Mouse (Mus musculus): ENCODE measurements around the gene Map7d1. TPM values are rescaled to one million over a fixed set of nuclear protein-coding genes. Genes with fewer than 3 reads are reported as not detected.

Map7d1 gene
- polyA plus RNA-seq, 1 experiment from 2014 or later: 49.9 TPM

DNA sequence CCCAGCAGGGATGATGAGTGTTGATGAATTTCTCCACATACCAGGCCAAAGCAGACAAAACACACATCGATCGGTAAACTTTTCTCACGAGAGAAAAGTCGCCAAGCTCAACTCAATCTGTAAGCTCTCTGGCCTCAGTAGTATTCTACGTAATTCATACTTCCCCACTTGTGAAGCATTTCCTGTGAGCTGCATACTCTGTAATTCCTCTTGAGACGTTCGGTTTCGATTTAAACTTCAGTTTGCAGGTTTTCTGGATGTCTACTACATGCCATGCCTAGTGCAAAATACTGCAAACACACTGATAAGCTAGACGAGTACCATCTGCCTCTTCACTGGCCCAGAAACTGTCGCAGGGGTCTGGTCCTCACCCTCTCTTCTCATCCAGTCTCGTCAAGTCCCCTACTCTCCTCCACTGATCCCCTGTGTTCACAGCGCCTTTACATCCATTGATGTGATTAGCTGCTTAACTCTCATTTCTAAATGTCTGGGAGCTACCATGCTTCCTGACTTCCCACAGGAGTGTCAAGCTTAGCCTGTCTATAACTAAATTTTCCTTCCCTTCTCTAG, 51.4 kb downstream of the Map7d1 start:
- no peak overlapping the region for H3K4me3 ChIP-seq
- no peaks in the 10 kb centered on the region for H3K36me3 ChIP-seq
- H3K4me2 ChIP-seq (replicated peaks): no peak overlapping the region
- H3K27me3 ChIP-seq: no peaks in the 10 kb centered on the region
- no peak for ATAC-seq (ENCODE audit: low FRiP score, low read depth)
- no peaks in the 10 kb centered on the region for H3K9me3 ChIP-seq
- H3K9ac ChIP-seq: no peak overlapping the region
- WGBS: 83% methylated on average over 12 of the region's 12 CpGs
- peak overlapping the region; percentile 81; the same call in 1 of the 2 replicates for H3K27ac ChIP-seq
- peaks cover 32% of the 10 kb centered on the region for H3K4me1 ChIP-seq

DNA sequence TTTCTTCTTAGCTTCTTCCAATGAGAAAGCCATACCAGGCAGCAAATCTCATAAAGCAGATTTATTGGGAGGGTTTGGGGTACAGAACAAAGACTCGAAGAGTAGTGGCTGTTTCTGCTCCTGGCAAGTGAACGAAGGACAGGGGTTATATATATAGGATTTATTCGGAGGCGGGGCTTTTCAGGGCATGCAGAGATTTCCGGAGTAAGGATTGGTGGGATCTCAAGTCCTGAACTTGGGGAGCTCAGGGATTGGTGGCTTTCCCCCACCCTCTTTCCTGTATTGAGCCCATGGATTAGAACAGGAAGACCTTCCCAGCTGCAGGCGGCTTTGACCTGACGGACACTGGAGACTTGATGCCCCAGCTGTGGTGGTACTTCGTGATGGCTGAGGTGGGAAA, 52.1 kb downstream of the Map7d1 start:
- 54% methylated on average over 8 of the region's 8 CpGs for WGBS
- Histone ChIP-seq H3K36me3 (no peaks in the 10 kb centered on the region), H3K4me2 (replicated peaks) (peak overlapping the region; percentile 65), H3K4me3 (no peak overlapping the region), H3K9ac (no peak overlapping the region; the same call in 1 of the 2 replicates), H3K4me1 (peaks cover 39% of the 10 kb centered on the region), H3K27ac (peak overlapping the region; percentile 81), H3K9me3 (no peaks in the 10 kb centered on the region), H3K27me3 (no peaks in the 10 kb centered on the region)
- ATAC-seq (ENCODE audit: low FRiP score, low read depth): no peak

DNA sequence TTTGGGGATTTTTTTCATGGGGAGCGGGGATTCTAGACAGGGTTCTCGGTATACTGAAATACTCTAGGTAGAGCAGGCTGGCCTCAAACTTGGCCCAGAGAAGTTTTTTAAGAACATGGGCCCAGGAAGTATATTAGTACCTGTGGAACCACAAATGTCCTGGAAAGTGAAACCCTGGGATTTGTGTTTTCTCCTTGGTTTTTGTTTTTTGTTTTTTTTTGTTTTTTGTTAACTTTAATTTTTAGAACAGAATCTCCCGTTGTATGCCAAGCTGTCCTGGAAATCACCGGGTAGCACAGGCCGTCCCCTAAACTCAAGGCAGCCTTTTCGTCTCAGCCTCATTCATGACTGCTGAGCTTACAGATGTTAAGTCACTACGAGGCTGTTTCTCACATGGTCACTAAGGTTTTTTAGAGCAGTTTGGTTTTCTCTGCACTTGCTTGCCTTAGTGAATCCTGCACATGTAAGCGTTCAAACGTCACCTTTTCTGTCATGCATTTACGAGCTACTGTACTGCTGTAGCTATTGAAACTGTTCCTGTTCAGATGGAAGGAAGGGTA, 52.7 kb downstream of the Map7d1 start:
- Histone ChIP-seq H3K27ac (peak overlapping the region; percentile 81), H3K9ac (peak overlapping the region; percentile 63), H3K4me1 (peaks cover 45% of the 10 kb centered on the region), H3K27me3 (no peaks in the 10 kb centered on the region), H3K36me3 (no peaks in the 10 kb centered on the region), H3K4me2 (replicated peaks) (peak overlapping the region; percentile 65), H3K4me3 (peak overlapping the region; percentile 75), H3K9me3 (no peaks in the 10 kb centered on the region)
- 53% methylated on average over 10 of the region's 10 CpGs for WGBS
- ATAC-seq (ENCODE audit: low FRiP score, low read depth): no peak

DNA sequence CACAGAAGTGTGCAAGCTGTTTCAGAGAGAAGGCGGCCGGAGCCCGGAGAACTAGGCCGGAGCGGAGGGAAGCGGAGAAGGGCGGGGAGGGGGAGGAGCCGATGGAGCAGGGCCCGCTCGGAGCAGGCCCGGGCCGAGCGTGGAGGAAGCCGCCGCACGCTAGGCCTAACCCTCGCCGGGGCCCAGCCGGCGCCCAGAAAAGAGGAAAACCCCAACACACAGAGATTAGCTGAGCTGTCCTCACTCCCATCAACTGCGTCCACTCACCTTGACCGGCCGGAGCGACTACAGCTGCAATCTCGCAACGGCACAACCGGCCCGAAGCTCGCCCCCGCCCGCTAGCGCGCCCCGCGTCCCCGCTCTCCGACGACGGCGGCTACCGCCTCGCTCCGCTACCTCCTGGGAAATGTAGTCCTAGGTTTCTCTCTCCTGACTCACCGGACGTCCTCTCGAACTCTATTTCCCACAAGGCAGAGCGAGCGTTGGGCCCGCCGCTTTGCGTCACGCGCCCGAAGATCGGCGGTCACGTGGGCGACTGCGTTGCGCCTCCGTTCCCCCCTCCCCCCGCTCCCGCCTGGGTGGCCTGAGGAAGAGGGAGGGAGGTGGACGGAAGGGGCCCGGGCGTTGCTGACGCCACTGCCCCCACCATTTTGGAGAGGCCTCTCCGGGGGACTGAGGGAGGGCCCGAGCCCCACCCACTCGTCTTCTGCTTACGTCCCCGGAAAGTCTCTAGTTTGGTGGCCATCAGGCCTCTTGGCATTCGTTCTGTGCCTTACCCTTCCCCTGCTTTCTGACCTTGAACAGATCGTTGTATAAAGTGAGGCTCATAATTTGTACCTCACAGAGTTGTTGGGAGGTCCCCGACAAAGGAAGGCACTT, 53.6 kb downstream of the Map7d1 start, which contains the start of gene Thrap3:
Gene Thrap3, minus strand, starts transcription at position 458 of the 879 bp plus-strand sequence.
- ATAC-seq (ENCODE audit: low FRiP score, low read depth): peak; percentile 99

DNA sequence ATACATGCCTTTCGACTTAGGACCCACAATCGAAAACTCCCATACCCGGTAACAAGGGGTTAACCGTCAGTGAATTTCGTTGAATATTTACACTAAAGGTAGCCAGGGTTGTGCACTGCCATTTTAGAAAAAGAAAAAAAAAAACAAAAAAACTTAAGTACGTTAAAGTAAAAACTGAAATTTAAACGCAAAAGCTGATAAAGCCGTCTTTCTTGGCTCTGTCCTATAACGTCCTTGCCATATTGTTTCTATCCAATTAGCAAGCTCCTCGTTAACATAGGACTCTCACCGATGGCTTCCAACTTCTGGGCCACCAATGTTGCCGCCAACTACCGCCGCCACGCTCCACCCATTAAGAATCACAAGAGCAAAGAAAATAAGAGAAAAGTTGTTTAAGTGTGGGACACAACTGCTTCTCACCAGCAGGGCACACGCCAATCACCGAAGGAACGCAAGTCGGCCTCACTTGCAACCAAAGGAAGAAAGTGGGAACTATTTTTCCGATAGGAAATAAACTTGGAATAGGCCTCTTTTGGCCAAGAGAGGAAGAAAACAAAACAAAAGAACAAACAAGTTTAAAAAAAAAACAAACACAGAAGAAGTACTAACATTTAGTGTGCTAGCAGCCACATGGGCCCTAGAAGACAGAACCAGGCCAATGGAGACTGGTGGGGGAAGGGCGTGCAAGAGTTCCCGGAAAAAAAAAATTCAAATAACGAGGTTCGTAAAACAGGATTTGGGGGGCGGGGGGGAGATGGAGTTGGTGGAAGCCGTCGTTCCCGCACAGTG, 54.4 kb downstream of the Map7d1 start:
- H3K4me2 ChIP-seq (replicated peaks): peak overlapping the region; percentile 72
- no peaks in the 10 kb centered on the region for H3K9me3 ChIP-seq
- H3K27me3 ChIP-seq: no peaks in the 10 kb centered on the region
- peaks cover 54% of the 10 kb centered on the region for H3K4me1 ChIP-seq
- peak overlapping the region; percentile 98 for H3K27ac ChIP-seq
- peak overlapping the region; percentile 85 for H3K9ac ChIP-seq
- no peak for ATAC-seq (ENCODE audit: low FRiP score, low read depth)
- H3K4me3 ChIP-seq: peak overlapping the region; percentile 75
- peaks cover 6% of the 10 kb centered on the region; the same call in 1 of the 2 replicates for H3K36me3 ChIP-seq
- under 1% methylated on average over 28 of the region's 28 CpGs for WGBS

More for the DNA sequence above, 53.6 kb downstream of the Map7d1 start, which contains the start of gene Thrap3:
- peaks cover 4% of the 10 kb centered on the region; the same call in 1 of the 2 replicates for H3K36me3 ChIP-seq
- under 1% methylated on average over 71 of the region's 75 CpGs for WGBS
- no peaks in the 10 kb centered on the region for H3K9me3 ChIP-seq
- peaks cover 53% of the 10 kb centered on the region for H3K4me1 ChIP-seq
- peak within 1 kb of the TSS; percentile 72 for H3K4me2 ChIP-seq (replicated peaks)
- peak within 1 kb of the TSS; percentile 75 for H3K4me3 ChIP-seq
- peak within 1 kb of the TSS; percentile 85 for H3K9ac ChIP-seq
- peak within 1 kb of the TSS; percentile 98 for H3K27ac ChIP-seq
- H3K27me3 ChIP-seq: no peaks in the 10 kb centered on the region

DNA sequence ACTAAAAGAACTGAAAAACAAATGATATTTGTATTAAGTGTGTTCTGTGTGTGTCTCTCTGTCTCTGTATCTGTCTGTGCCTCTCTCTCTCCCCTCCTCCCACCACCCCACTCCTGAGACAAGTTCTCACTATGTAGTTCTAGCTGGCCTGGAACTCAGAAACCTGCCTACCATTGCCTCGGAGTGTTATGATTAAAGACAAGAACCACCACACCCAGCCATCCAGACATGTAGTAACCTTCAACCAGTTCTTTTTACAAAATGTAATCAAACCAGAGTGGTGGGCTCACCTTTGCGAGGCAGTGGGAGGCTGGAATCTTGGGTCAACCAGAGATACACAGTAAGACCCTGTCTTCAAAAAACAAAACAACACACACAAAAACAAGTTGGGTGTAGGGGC, 55.5 kb downstream of the Map7d1 start:
- Histone ChIP-seq H3K36me3 (peaks cover 11% of the 10 kb centered on the region; the same call in 1 of the 2 replicates), H3K27me3 (no peaks in the 10 kb centered on the region), H3K27ac (no peak overlapping the region), H3K9ac (peak overlapping the region; percentile 85), H3K9me3 (no peaks in the 10 kb centered on the region), H3K4me1 (peaks cover 54% of the 10 kb centered on the region), H3K4me3 (peak overlapping the region; percentile 75), H3K4me2 (replicated peaks) (peak overlapping the region; percentile 72)
- WGBS: 49% methylated on average over 2 of the region's 2 CpGs
- no peak for ATAC-seq (ENCODE audit: low FRiP score, low read depth)

DNA sequence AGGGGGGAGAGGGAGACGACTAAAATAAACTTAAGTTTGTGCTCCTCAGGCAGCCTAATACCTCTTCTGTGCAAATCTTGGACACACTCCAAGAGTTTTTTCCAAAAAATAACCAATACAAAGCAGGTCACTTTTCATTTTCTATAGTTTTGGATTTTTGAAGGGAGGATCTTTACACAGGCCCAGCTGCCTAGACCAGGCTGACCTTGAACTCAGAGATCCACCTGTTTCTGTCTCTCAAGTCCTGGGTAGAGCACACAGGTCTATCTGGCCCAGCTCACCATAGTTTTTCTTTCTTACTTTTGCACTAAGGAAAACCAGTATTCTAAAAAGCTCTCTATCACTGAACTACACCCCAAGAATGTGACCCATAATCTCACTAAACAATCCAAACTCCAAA, 56.1 kb downstream of the Map7d1 start:
- H3K27me3 ChIP-seq: no peaks in the 10 kb centered on the region
- peak overlapping the region; percentile 75 for H3K4me3 ChIP-seq
- H3K4me2 ChIP-seq (replicated peaks): peak overlapping the region; percentile 72
- H3K9me3 ChIP-seq: no peaks in the 10 kb centered on the region
- no peak for ATAC-seq (ENCODE audit: low FRiP score, low read depth)
- H3K4me1 ChIP-seq: peaks cover 54% of the 10 kb centered on the region
- peaks cover 12% of the 10 kb centered on the region; the same call in 1 of the 2 replicates for H3K36me3 ChIP-seq
- 41% methylated on average over 1 of the region's 1 CpGs for WGBS
- no peak overlapping the region for H3K27ac ChIP-seq
- peak overlapping the region; percentile 85 for H3K9ac ChIP-seq

DNA sequence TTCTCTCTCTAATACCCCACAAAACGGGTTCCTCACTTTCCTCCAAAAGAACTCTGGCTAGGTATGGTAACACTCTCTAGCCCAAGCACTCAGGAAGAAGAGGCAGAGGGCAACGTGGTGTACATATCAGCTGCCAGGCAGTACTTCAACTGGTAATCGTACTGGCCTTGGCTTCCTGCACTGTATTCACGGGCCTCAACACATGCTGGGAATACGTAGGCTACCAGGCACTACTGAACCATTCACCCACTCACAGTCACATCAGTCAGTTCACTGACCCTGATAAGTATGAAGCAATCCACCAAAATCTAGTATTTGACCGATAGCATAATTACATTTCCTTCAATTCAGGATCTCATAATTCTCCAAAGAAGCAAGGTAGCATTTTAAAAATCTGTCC, 56.6 kb downstream of the Map7d1 start:
- peaks cover 16% of the 10 kb centered on the region for H3K36me3 ChIP-seq

DNA sequence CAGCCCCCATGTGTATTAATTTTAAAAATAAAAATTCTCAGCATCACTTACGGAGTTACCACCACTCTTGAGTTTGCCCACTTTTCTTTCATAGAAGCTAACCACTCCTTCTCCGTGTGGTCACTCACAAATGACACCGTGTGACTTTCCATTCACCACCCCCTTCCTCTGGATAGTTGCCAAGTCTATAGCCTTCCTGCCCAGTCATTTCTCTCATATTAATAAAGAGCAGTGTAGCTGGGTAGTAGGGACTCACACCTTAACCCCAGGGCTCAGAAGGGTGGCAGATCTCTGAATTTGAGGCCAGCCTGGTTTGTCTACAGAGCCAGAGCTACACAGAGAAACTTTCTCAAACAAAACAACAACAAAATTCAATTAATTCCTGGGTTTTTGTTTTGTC, 58.7 kb downstream of the Map7d1 start:
- Histone ChIP-seq H3K4me1 (peaks cover 36% of the 10 kb centered on the region), H3K9ac (no peak overlapping the region), H3K27ac (no peak overlapping the region), H3K4me2 (replicated peaks) (no peak overlapping the region), H3K36me3 (peaks cover 37% of the 10 kb centered on the region), H3K4me3 (no peak overlapping the region), H3K9me3 (no peaks in the 10 kb centered on the region), H3K27me3 (no peaks in the 10 kb centered on the region)
- ATAC-seq (ENCODE audit: low FRiP score, low read depth): no peak
- WGBS: 87% methylated on average over 3 of the region's 3 CpGs

More for the DNA sequence above, 56.6 kb downstream of the Map7d1 start:
- Histone ChIP-seq H3K27me3 (no peaks in the 10 kb centered on the region), H3K9me3 (no peaks in the 10 kb centered on the region), H3K4me1 (peaks cover 50% of the 10 kb centered on the region), H3K9ac (no peak overlapping the region), H3K4me3 (peak overlapping the region; percentile 75; the same call in 1 of the 2 replicates), H3K27ac (no peak overlapping the region), H3K4me2 (replicated peaks) (peak overlapping the region; percentile 72)
- ATAC-seq (ENCODE audit: low FRiP score, low read depth): no peak
- 82% methylated on average over 6 of the region's 6 CpGs for WGBS

DNA sequence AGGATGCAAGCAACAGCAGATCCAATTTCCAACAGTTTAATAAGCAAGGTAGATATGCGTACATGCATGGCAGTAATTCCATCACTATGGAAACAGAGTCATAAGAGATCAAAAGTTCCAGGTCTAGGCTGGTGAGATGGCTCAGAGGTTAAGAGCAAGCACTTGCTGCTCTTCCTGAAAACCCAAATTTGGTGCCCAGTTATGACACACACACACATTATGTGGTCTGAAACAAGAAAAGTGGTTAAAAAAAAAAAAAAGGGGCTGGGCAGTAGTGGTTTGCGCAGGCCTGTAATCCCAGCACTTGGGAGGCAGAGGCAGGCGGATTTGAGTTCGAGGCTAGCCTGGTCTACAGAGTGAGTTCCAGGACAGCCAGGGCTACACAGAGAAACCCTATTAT, 61.2 kb downstream of the Map7d1 start:
- H3K4me1 ChIP-seq: peaks cover 24% of the 10 kb centered on the region
- no peak for ATAC-seq (ENCODE audit: low FRiP score, low read depth)
- H3K36me3 ChIP-seq: peaks cover 55% of the 10 kb centered on the region
- no peak overlapping the region for H3K4me2 ChIP-seq (replicated peaks)
- no peak overlapping the region for H3K4me3 ChIP-seq
- H3K27ac ChIP-seq: no peak overlapping the region
- no peaks in the 10 kb centered on the region for H3K9me3 ChIP-seq
- WGBS: 91% methylated on average over 4 of the region's 4 CpGs
- no peaks in the 10 kb centered on the region for H3K27me3 ChIP-seq
- H3K9ac ChIP-seq: no peak overlapping the region

DNA sequence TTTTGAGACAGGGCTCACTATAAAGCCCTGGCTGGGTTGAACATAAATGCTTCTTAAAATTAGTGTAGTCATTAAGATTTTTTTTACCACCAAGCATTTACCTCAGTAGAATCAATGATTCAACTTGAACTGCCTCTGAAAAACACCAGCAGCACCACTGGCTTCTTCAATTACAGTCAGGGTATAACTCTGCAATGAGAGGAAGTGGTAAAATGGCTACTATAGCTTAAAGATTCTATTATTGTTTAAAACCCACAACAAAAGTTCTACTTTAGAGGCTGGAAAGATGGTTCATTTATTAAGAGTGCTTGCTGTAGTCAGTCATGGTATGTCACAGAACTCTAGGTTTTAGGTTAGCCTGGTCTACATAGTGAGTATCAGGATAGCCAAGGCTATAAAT, 61.9 kb downstream of the Map7d1 start:
- H3K4me1 ChIP-seq: peaks cover 17% of the 10 kb centered on the region
- no peak for ATAC-seq (ENCODE audit: low FRiP score, low read depth)
- H3K36me3 ChIP-seq: peaks cover 60% of the 10 kb centered on the region
- no peaks in the 10 kb centered on the region for H3K27me3 ChIP-seq
- no peak overlapping the region for H3K9ac ChIP-seq
- H3K9me3 ChIP-seq: no peaks in the 10 kb centered on the region
- no peak overlapping the region for H3K27ac ChIP-seq
- no peak overlapping the region for H3K4me3 ChIP-seq
- H3K4me2 ChIP-seq (replicated peaks): no peak overlapping the region

Measured in limb, embryonic 13.5 days (tissue).